Mouse (Mus musculus): Measurements from ENCODE around the gene Gm13288. TPM values are rescaled to one million over a fixed set of nuclear protein-coding genes. Genes with fewer than 3 reads are reported as not detected.
"Not testable (repeated sequence)": the region's sequence is repeated elsewhere in the genome, so short reads cannot be mapped to it uniquely, and the experiment has no call there.

The Gm13288 gene
- polyA plus RNA-seq, 1 experiment, result not detected

DNA sequence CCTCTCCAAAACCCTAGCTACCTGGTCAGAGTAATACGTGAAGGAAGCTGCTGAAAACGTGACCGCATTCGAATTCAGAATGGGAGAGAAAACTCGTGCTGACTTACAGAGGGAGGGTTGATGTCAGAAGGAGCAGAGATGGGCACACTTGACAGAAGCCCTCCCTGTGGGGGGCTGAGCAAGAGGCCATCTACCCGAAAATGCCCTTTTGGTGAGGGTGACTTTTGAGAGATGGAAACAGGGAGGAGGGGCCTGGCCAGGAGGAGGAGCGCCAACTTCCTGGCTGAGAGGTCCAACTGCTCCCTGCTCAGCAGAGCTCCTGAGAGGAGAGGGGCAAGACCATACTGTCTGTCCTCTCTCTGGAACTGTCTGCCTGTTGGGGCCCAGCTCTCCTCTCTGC lies 23.5 kb upstream of the Gm13288 start, which contains the start of gene Ifnz:
Gene Ifnz (plus strand): TSS at position 301 of the 400 bp plus-strand sequence.
- H3K27ac ChIP-seq (ENCODE audit: insufficient read depth, low read depth, low read length); H3K4me1 ChIP-seq (ENCODE audit: control insufficient read depth, insufficient read depth, low read length): not testable (repeated sequence)
- WGBS, result 22% methylated on average over 5 of the region's 7 CpGs
- H3K4me3 ChIP-seq (ENCODE audit: insufficient read depth, low read depth, low read length), result peak within 1 kb of the TSS; percentile 29; the same call in 1 of the 2 replicates

GRCm38 (mm10) chr4:88782335-88782734 lies 23.0 kb upstream of the Gm13288 start:
- peak overlapping the region; percentile 29; the same call in 1 of the 2 replicates for H3K4me3 ChIP-seq (ENCODE audit: insufficient read depth, low read depth, low read length)
- not testable (repeated sequence) for H3K4me1 ChIP-seq (ENCODE audit: control insufficient read depth, insufficient read depth, low read length); H3K27ac ChIP-seq (ENCODE audit: insufficient read depth, low read depth, low read length)
- WGBS, result 0% methylated on average over 11 of the region's 31 CpGs

DNA sequence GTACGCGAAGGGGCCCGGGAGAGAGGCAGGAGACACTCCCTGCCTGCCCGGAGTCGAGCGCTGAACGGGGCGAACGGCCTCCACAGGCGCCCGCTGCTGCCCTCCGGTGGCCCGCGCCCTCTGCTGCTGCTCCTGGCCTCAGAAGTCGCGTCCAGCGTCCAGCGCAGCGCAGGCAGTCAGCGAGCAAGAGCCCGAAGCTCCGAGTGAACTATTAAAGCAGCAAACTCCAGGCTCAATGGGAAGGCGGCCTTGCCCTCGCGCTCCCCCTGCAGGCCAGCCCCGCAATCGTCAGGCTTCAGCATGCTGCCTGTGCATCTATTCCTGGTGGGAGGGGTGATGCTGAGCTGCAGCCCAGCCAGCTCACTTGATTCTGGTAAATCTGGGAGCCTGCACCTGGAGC lies 19.9 kb upstream of the Gm13288 start, which contains the start of gene Gm13276:
Gene Gm13276 (plus strand): TSS at position 301 of the 400 bp plus-strand sequence.
- no CpG with 5 or more reads among the region's 27 CpGs for WGBS
- H3K4me1 ChIP-seq (ENCODE audit: control insufficient read depth, insufficient read depth, low read length); H3K27ac ChIP-seq (ENCODE audit: insufficient read depth, low read depth, low read length); H3K4me3 ChIP-seq (ENCODE audit: insufficient read depth, low read depth, low read length): not testable (repeated sequence)

- 0% methylated on average over 3 of the region's 28 CpGs for WGBS
- H3K27ac ChIP-seq (ENCODE audit: insufficient read depth, low read depth, low read length); H3K4me1 ChIP-seq (ENCODE audit: control insufficient read depth, insufficient read depth, low read length); H3K4me3 ChIP-seq (ENCODE audit: insufficient read depth, low read depth, low read length): not testable (repeated sequence)
Measured at GRCm38 (mm10) chr4:88788402-88788801, 16.9 kb upstream of the Gm13288 start, which contains the start of gene Gm13277. Gene Gm13277 (plus strand): TSS chr4:88788632.

GRCm38 (mm10) chr4:88791250-88791649 lies 14.1 kb upstream of the Gm13288 start, which contains the start of gene Gm13278:
Gene Gm13278 (plus strand): TSS chr4:88791550.
- H3K27ac ChIP-seq (ENCODE audit: insufficient read depth, low read depth, low read length); H3K4me3 ChIP-seq (ENCODE audit: insufficient read depth, low read depth, low read length); H3K4me1 ChIP-seq (ENCODE audit: control insufficient read depth, insufficient read depth, low read length): not testable (repeated sequence)
- WGBS, result no CpG with 5 or more reads among the region's 28 CpGs

GRCm38 (mm10) chr4:88793936-88794675 lies 11.2 kb upstream of the Gm13288 start, which contains the start of gene Gm13275:
Gene Gm13275 (plus strand): TSS chr4:88794487.
- under 1% methylated on average over 14 of the region's 52 CpGs for WGBS
- not testable (repeated sequence) for H3K27ac ChIP-seq (ENCODE audit: insufficient read depth, low read depth, low read length); H3K4me1 ChIP-seq (ENCODE audit: control insufficient read depth, insufficient read depth, low read length); H3K4me3 ChIP-seq (ENCODE audit: insufficient read depth, low read depth, low read length)

DNA sequence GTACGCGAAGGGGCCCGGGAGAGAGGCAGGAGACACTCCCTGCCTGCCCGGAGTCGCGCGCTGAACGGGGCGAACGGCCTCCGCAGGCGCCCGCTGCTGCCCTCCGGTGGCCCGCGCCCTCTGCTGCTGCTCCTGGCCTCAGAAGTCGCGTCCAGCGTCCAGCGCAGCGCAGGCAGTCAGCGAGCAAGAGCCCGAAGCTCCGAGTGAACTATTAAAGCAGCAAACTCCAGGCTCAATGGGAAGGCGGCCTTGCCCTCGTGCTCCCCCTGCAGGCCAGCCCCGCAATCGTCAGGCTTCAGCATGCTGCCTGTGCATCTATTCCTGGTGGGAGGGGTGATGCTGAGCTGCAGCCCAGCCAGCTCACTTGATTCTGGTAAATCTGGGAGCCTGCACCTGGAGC lies 8.2 kb upstream of the Gm13288 start, which contains the start of gene Gm13279:
Gene Gm13279 (plus strand): TSS at position 301 of the 400 bp plus-strand sequence.
- H3K4me1 ChIP-seq (ENCODE audit: control insufficient read depth, insufficient read depth, low read length); H3K27ac ChIP-seq (ENCODE audit: insufficient read depth, low read depth, low read length); H3K4me3 ChIP-seq (ENCODE audit: insufficient read depth, low read depth, low read length): not testable (repeated sequence)
- WGBS, result no CpG with 5 or more reads among the region's 28 CpGs

GRCm38 (mm10) chr4:88799365-88799764 lies 6.0 kb upstream of the Gm13288 start, which contains the start of gene Gm13285:
Gene Gm13285 (plus strand): TSS chr4:88799665.
- not testable (repeated sequence) for H3K4me1 ChIP-seq (ENCODE audit: control insufficient read depth, insufficient read depth, low read length); H3K4me3 ChIP-seq (ENCODE audit: insufficient read depth, low read depth, low read length); H3K27ac ChIP-seq (ENCODE audit: insufficient read depth, low read depth, low read length)
- 23% methylated on average over 6 of the region's 7 CpGs for WGBS

GRCm38 (mm10) chr4:88802954-88803353 lies 2.4 kb upstream of the Gm13288 start, which contains the start of gene Gm13287:
Gene Gm13287 (plus strand): TSS chr4:88803254.
- WGBS, result no CpG with 5 or more reads among the region's 29 CpGs
- not testable (repeated sequence) for H3K4me1 ChIP-seq (ENCODE audit: control insufficient read depth, insufficient read depth, low read length); H3K4me3 ChIP-seq (ENCODE audit: insufficient read depth, low read depth, low read length); H3K27ac ChIP-seq (ENCODE audit: insufficient read depth, low read depth, low read length)

- peak overlapping the region; percentile 39 for H3K4me3 ChIP-seq (ENCODE audit: insufficient read depth, low read depth, low read length)
- H3K4me1 ChIP-seq (ENCODE audit: control insufficient read depth, insufficient read depth, low read length); H3K27ac ChIP-seq (ENCODE audit: insufficient read depth, low read depth, low read length): not testable (repeated sequence)
- 0% methylated on average over 16 of the region's 34 CpGs for WGBS
Measured at GRCm38 (mm10) chr4:88805761-88806160, 430 bp downstream of the Gm13288 start.

GRCm38 (mm10) chr4:88815928-88816327 lies 10.6 kb downstream of the Gm13288 start, which contains the start of gene Ifna7:
Gene Ifna7 (plus strand): TSS chr4:88816228.
- TF ChIP-seq CTCF (IDR thresholded peaks at IDR 0.05; ENCODE audit: insufficient read depth, low read depth, low read length) (no peak), POLR2A (IDR thresholded peaks at IDR 0.05; ENCODE audit: insufficient read depth, low read depth, low read length) (no peak)
- no peak within 1 kb of the TSS for H3K4me3 ChIP-seq (ENCODE audit: insufficient read depth, low read depth, low read length)
- H3K27ac ChIP-seq (ENCODE audit: insufficient read depth, low read depth, low read length), result no peak within 1 kb of the TSS
- no peaks in the 10 kb centered on the region for H3K4me1 ChIP-seq (ENCODE audit: control insufficient read depth, insufficient read depth, low read length)
- WGBS, result 72% methylated on average over 3 of the region's 3 CpGs
